Mouse (Mus musculus) c-Kit-negative CD71-positive TER-119-positive erythroid progenitor cells, embryonic 14.5 days (primary cell): Measurements from ENCODE around the gene Cyp2ab1.

ENCODE experiments used
- DNase-seq: peaks from one replicate; pipeline ENCODE4 v3.0.0-alpha.2; 2013; ENCODE audit warnings: low read depth, low spot score

The Cyp2ab1 gene

GRCm38 (mm10) chr16:20271339-20271738 is 53.9 kb downstream of the Cyp2ab1 start:
- no peak for DNase-seq

- no peak for DNase-seq
Observed at GRCm38 (mm10) chr16:20265089-20265488, 60.1 kb downstream of the Cyp2ab1 start.
